Mouse (Mus musculus) heart, postnatal 14 days (tissue): ENCODE data around the gene Far1. TPM values are rescaled to one million over a fixed set of nuclear protein-coding genes. Genes with fewer than 3 reads are reported as not detected.

Source experiments
- total RNA-seq, 2 experiments: library from RNA; stranded (reverse); gene quantifications; 2 replicates each; pipeline ENCODE4 v1.2.3; 2021

Gene Far1
- total RNA-seq, 2 experiments from 2014 or later = 29.3 to 32.8 TPM

Other genes with a start within 250 kb of the Far1 start
- 10 to 100 TPM; 11.3 to 12.3 TPM for gene Btbd10, start 144.4 kb upstream of the Far1 start, total RNA-seq
- not detected for gene Pth, start 125.3 kb upstream of the Far1 start, total RNA-seq